Mouse (Mus musculus) lung, postnatal 0 days (tissue): ENCODE results near the gene E130114P18Rik. TPM values are rescaled to one million over a fixed set of nuclear protein-coding genes. Genes with fewer than 3 reads are reported as not detected.
A peak's percentile ranks its signal among the peaks of the same experiment; 100 is the strongest.

Source experiments
- ATAC-seq: fragments of 200-750 bp; cut with Nextera tagmentation; 2 replicates; pipeline ENCODE4 v1.8.0; 2017; ENCODE audit warnings: moderate library complexity
- DNase-seq: peaks from one replicate; pipeline ENCODE4 v3.0.0-alpha.2; 2016; ENCODE audit warnings: low spot score
- H3K27ac ChIP-seq: fragments of 300-500 bp; sonication (generic); 2 replicates; pipeline ENCODE4 v1.5.1; 2014; ENCODE audit warnings: antibody characterized with exemption, mild to moderate bottlenecking, low read length, mixed read lengths
- H3K27me3 ChIP-seq: fragments of 300-500 bp; sonication (generic); replicated peaks from 2 replicates; pipeline ENCODE4 v1.6.1; 2014; ENCODE audit warnings: low read length, mixed read lengths; ENCODE audit not compliant: insufficient read depth
- H3K36me3 ChIP-seq: fragments of 300-500 bp; sonication (generic); 2 replicates; pipeline ENCODE4 v1.6.1; 2014; ENCODE audit warnings: low read length, mixed read lengths; ENCODE audit not compliant: insufficient read depth
- H3K4me1 ChIP-seq: fragments of 300-500 bp; sonication (generic); 2 replicates; pipeline ENCODE4 v1.6.1; 2014; ENCODE audit warnings: antibody characterized with exemption, low read depth, low read length, mixed read lengths; ENCODE audit not compliant: insufficient read depth
- H3K4me2 ChIP-seq: fragments of 300-500 bp; sonication (generic); replicated peaks from 2 replicates; pipeline ENCODE4 v1.6.1; 2014; ENCODE audit warnings: low read depth, mild to moderate bottlenecking, low read length, moderate library complexity, mixed read lengths
- H3K4me3 ChIP-seq: fragments of 300-500 bp; sonication (generic); 2 replicates; pipeline ENCODE4 v1.5.1; 2014; ENCODE audit warnings: low read depth, low read length
- H3K9ac ChIP-seq: fragments of 300-500 bp; sonication (generic); replicated peaks from 2 replicates; pipeline ENCODE4 v1.6.1; 2014; ENCODE audit warnings: low read depth, mild to moderate bottlenecking
- H3K9me3 ChIP-seq: fragments of 300-500 bp; sonication (generic); 2 replicates; pipeline ENCODE4 v1.6.1; 2016; ENCODE audit warnings: low read length, mixed read lengths
- CTCF ChIP-seq: IDR thresholded peaks from 2 replicates; pipeline ENCODE4 v1.5.1; 2016; ENCODE audit warnings: antibody characterized with exemption, mild to moderate bottlenecking
- EP300 ChIP-seq: IDR thresholded peaks from 2 replicates; pipeline ENCODE4 v1.6.1; 2016; ENCODE audit warnings: antibody characterized with exemption, mild to moderate bottlenecking, control low read depth
- WGBS: fragments of 180-500 bp; shearing (Covaris S2); extraction: QIAGEN DNeasy Blood & Tissue Kit; methylation state at CpG from one replicate; pipeline ENCODE4 v1.1.7; 2014; 5-methylcytosine and 5-hydroxymethylcytosine counted together
- polyA plus RNA-seq: library from polyadenylated mRNA; unstranded; fragments of >200 nt; fragmentation: Nextera tagmentation; extraction: Ambion mirVana; gene quantifications from 2 replicates; pipeline ENCODE4 v1.2.1, GENCODE M21; 2015

The E130114P18Rik gene
- polyA plus RNA-seq, 1 experiment from 2014 or later: 0.76 TPM

GRCm38 (mm10) chr4:97796505-97796904, 18.6 kb upstream of the E130114P18Rik start:
- Histone ChIP-seq H3K4me1 (peaks cover 12% of the 10 kb centered on the region; the same call in 1 of the 2 replicates), H3K27ac (no peak overlapping the region), H3K4me2 (no peak overlapping the region), H3K27me3 (no peaks in the 10 kb centered on the region), H3K4me3 (no peak overlapping the region), H3K36me3 (no peaks in the 10 kb centered on the region), H3K9me3 (no peaks in the 10 kb centered on the region), H3K9ac (no peak overlapping the region)
- DNase-seq: peak; percentile 50
- WGBS: 71% methylated on average over 10 of the region's 10 CpGs
- ATAC-seq: no peak
- TF ChIP-seq EP300: no peak
- no peak for TF ChIP-seq CTCF

GRCm38 (mm10) chr4:97795957-97796356, 18.1 kb upstream of the E130114P18Rik start:
- H3K4me2 ChIP-seq: no peak overlapping the region
- TF ChIP-seq CTCF (no peak), EP300 (no peak)
- DNase-seq (no peak), ATAC-seq (no peak)
- H3K9ac ChIP-seq: no peak overlapping the region
- H3K27ac ChIP-seq: peak overlapping the region; percentile 38; the same call in 1 of the 2 replicates
- no peaks in the 10 kb centered on the region for H3K36me3 ChIP-seq
- no peaks in the 10 kb centered on the region for H3K27me3 ChIP-seq
- 73% methylated on average over 5 of the region's 5 CpGs for WGBS
- H3K4me3 ChIP-seq: no peak overlapping the region
- H3K4me1 ChIP-seq: peaks cover 12% of the 10 kb centered on the region; the same call in 1 of the 2 replicates
- no peaks in the 10 kb centered on the region for H3K9me3 ChIP-seq

- H3K4me1 ChIP-seq: peaks cover 12% of the 10 kb centered on the region; the same call in 1 of the 2 replicates
- DNase-seq (no peak), ATAC-seq (peak; percentile 32; the same call in 1 of the 2 replicates)
- H3K9me3 ChIP-seq: no peaks in the 10 kb centered on the region
- no peak overlapping the region for H3K9ac ChIP-seq
- no peak overlapping the region for H3K4me2 ChIP-seq
- WGBS: 78% methylated on average over 4 of the region's 4 CpGs
- H3K36me3 ChIP-seq: no peaks in the 10 kb centered on the region
- H3K27me3 ChIP-seq: no peaks in the 10 kb centered on the region
- H3K27ac ChIP-seq: no peak overlapping the region
- TF ChIP-seq CTCF: no peak
- H3K4me3 ChIP-seq: no peak overlapping the region
Observed at GRCm38 (mm10) chr4:97794865-97795264, 17.0 kb upstream of the E130114P18Rik start.

GRCm38 (mm10) chr4:97793931-97794330, 16.1 kb upstream of the E130114P18Rik start:
- Histone ChIP-seq H3K27ac (no peak overlapping the region), H3K9ac (no peak overlapping the region), H3K9me3 (no peaks in the 10 kb centered on the region), H3K4me3 (no peak overlapping the region), H3K4me1 (peaks cover 12% of the 10 kb centered on the region; the same call in 1 of the 2 replicates), H3K4me2 (no peak overlapping the region), H3K27me3 (no peaks in the 10 kb centered on the region), H3K36me3 (no peaks in the 10 kb centered on the region)
- no peak for DNase-seq
- TF ChIP-seq EP300 (no peak), CTCF (no peak)
- WGBS: 89% methylated on average over 10 of the region's 10 CpGs
- no peak for ATAC-seq

- no peak for ATAC-seq
- Histone ChIP-seq H3K4me2 (no peak overlapping the region), H3K4me3 (no peak overlapping the region), H3K4me1 (0 out of 2 replicates have a peak, but pooled peaks cover 6% of the 10 kb centered on the region), H3K36me3 (peaks cover under 1% of the 10 kb centered on the region; the same call in 1 of the 2 replicates), H3K9me3 (no peaks in the 10 kb centered on the region), H3K9ac (no peak overlapping the region), H3K27ac (peak overlapping the region; percentile 43; the same call in 1 of the 2 replicates), H3K27me3 (no peaks in the 10 kb centered on the region)
- 72% methylated on average over 4 of the region's 4 CpGs for WGBS
- DNase-seq: no peak
- TF ChIP-seq EP300 (no peak), CTCF (no peak)
Observed at GRCm38 (mm10) chr4:97788537-97788936, 10.7 kb upstream of the E130114P18Rik start.

GRCm38 (mm10) chr4:97787515-97787914, 9.6 kb upstream of the E130114P18Rik start:
- ATAC-seq (peak; percentile 94), DNase-seq (peak; percentile 85)
- Histone ChIP-seq H3K27ac (peak overlapping the region; percentile 62; the same call in 1 of the 2 replicates), H3K4me2 (no peak overlapping the region), H3K9ac (no peak overlapping the region), H3K4me1 (0 out of 2 replicates have a peak, but pooled peaks cover 6% of the 10 kb centered on the region), H3K9me3 (no peaks in the 10 kb centered on the region), H3K36me3 (peaks cover 7% of the 10 kb centered on the region; the same call in 1 of the 2 replicates), H3K4me3 (no peak overlapping the region), H3K27me3 (no peaks in the 10 kb centered on the region)
- WGBS: 66% methylated on average over 3 of the region's 3 CpGs
- TF ChIP-seq EP300 (peak; percentile 69), CTCF (no peak)

- TF ChIP-seq CTCF (no peak), EP300 (no peak)
Observed at GRCm38 (mm10) chr4:97786571-97786970, 8.7 kb upstream of the E130114P18Rik start.

More at GRCm38 (mm10) chr4:97786571-97786970, 8.7 kb upstream of the E130114P18Rik start:
- Histone ChIP-seq H3K4me2 (no peak overlapping the region), H3K9me3 (no peaks in the 10 kb centered on the region), H3K4me1 (0 out of 2 replicates have a peak, but pooled peaks cover 6% of the 10 kb centered on the region), H3K27me3 (no peaks in the 10 kb centered on the region), H3K27ac (no peak overlapping the region), H3K9ac (no peak overlapping the region), H3K36me3 (peaks cover 7% of the 10 kb centered on the region; the same call in 1 of the 2 replicates), H3K4me3 (no peak overlapping the region)
- WGBS: 69% methylated on average over 8 of the region's 8 CpGs
- ATAC-seq (no peak), DNase-seq (no peak)
